Mouse (Mus musculus) midbrain, embryonic 11.5 days (tissue): Measurements from ENCODE around the gene Gata1. TPM values are rescaled to one million over a fixed set of nuclear protein-coding genes. Genes with fewer than 3 reads are reported as not detected.

Experiments
- ATAC-seq: fragments of 200-750 bp; cut with Nextera tagmentation; 2 replicates; pipeline ENCODE4 v1.8.0; 2017; ENCODE audit warnings: moderate TSS enrichment, moderate library complexity; ENCODE audit not compliant: low FRiP score
- DNase-seq: peaks from one replicate; pipeline ENCODE4 v3.0.0; 2015; ENCODE audit warnings: low spot score; ENCODE audit errors: missing footprints
- H3K27ac ChIP-seq: fragments of 300-500 bp; sonication (generic); 2 replicates; pipeline ENCODE4 v1.5.1; 2014; ENCODE audit warnings: low read depth, low read length
- H3K27me3 ChIP-seq: fragments of 300-500 bp; sonication (generic); 2 replicates; pipeline ENCODE4 v1.6.1; 2014; ENCODE audit warnings: mild to moderate bottlenecking, low read length, moderate library complexity, mixed read lengths; ENCODE audit not compliant: control insufficient read depth, insufficient read depth
- H3K36me3 ChIP-seq: fragments of 300-500 bp; sonication (generic); 2 replicates; pipeline ENCODE4 v1.6.1; 2014; ENCODE audit warnings: mild to moderate bottlenecking, low read length, moderate library complexity, mixed read lengths; ENCODE audit not compliant: control insufficient read depth, insufficient read depth
- H3K4me1 ChIP-seq: fragments of 300-500 bp; sonication (generic); 2 replicates; pipeline ENCODE4 v1.6.1; 2014; ENCODE audit warnings: low read length; ENCODE audit not compliant: control insufficient read depth, insufficient read depth
- H3K4me2 ChIP-seq: fragments of 300-500 bp; sonication (generic); 2 replicates; pipeline ENCODE4 v1.6.1; 2014; ENCODE audit warnings: mild to moderate bottlenecking, moderate library complexity
- H3K4me3 ChIP-seq: fragments of 300-500 bp; sonication (generic); 2 replicates; pipeline ENCODE4 v1.5.1; 2014; ENCODE audit warnings: low read depth, low read length
- H3K9ac ChIP-seq: fragments of 300-500 bp; sonication (generic); 2 replicates; pipeline ENCODE4 v1.6.1; 2014; ENCODE audit warnings: low read length
- H3K9me3 ChIP-seq: fragments of 300-500 bp; sonication (generic); 2 replicates; pipeline ENCODE4 v1.6.1; 2016; ENCODE audit warnings: low read length; ENCODE audit not compliant: control insufficient read depth
- WGBS: fragments of 180-500 bp; shearing (Covaris S2); extraction: QIAGEN DNeasy Blood & Tissue Kit; methylation state at CpG from one replicate; pipeline ENCODE4 v1.1.7; 2014; 5-methylcytosine and 5-hydroxymethylcytosine counted together
- polyA plus RNA-seq: library from polyadenylated mRNA; unstranded; fragments of >200 nt; fragmentation: Nextera tagmentation; extraction: Ambion mirVana; gene quantifications from 2 replicates; pipeline ENCODE4 v1.2.1, GENCODE M21; 2014

Gata1 gene
- polyA plus RNA-seq, 1 experiment from 2014 or later: 4.8 TPM

- no peaks in the 10 kb centered on the region for H3K36me3 ChIP-seq
- H3K27me3 ChIP-seq: no peaks in the 10 kb centered on the region
- no peak for DNase-seq
- no peak overlapping the region for H3K27ac ChIP-seq
- H3K4me1 ChIP-seq: no peaks in the 10 kb centered on the region
- no peak for ATAC-seq
- no peak overlapping the region for H3K4me2 ChIP-seq
- 83% methylated on average over 3 of the region's 3 CpGs for WGBS
- no peak overlapping the region for H3K9ac ChIP-seq
- no peaks in the 10 kb centered on the region for H3K9me3 ChIP-seq
- no peak overlapping the region for H3K4me3 ChIP-seq
Observed at GRCm38 (mm10) chrX:7968899-7969298, 9.0 kb downstream of the Gata1 start.

DNA sequence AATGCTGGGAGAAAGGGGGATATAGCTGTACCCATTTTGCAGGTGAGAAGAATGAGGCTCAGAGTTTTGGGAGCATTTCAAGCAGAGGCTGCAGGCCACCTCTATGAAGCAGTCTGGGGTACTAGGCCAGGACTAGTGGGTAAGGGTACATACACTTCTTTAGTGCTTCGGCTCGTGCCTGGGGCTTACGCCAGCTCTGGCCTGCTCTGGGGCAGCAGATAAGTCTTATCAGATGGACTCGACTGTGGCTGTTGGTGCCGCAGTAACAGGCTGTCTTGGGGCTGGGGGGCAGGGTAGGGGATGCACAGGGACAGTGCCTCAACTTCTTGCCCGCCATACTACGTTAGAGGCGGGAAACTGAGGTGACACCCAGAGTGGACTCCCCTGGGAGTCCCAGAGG lies 9.6 kb downstream of the Gata1 start:
- Histone ChIP-seq H3K4me3 (no peak overlapping the region), H3K27ac (no peak overlapping the region), H3K4me2 (no peak overlapping the region), H3K9ac (no peak overlapping the region), H3K27me3 (no peaks in the 10 kb centered on the region), H3K9me3 (no peaks in the 10 kb centered on the region), H3K36me3 (no peaks in the 10 kb centered on the region), H3K4me1 (no peaks in the 10 kb centered on the region)
- no peak for ATAC-seq
- WGBS: 89% methylated on average over 8 of the region's 8 CpGs
- no peak for DNase-seq

DNA sequence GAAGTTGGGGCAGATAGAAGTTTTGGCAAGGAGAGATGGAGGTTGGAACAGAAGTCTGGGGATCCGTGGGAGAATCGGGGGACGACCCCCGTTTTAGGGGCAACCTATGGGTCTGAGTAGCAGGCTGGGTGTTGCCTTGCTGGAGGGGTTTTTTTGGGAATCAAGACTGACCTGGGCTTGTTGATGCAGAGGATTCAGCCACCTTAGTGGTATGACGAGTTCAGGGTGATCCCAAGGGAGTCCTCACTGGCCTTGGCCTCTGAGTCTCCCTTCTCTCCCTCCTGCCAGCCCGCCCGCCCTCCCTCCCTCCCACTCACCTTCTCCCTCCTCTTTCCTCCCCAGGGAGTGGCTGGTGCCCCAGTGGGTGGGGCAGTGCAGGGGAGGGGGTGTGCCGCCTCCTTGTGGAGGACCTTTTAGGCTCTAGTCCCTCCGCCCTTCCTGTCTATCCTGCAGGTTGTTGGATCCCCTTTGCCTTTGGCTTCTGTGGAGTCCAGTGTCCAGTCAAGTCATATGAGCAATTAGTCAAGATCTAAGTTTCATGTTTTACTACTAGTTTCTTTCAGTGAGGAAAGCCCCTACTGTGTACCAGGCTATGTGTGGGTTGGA lies 10.2 kb downstream of the Gata1 start:
- H3K36me3 ChIP-seq: no peaks in the 10 kb centered on the region
- DNase-seq (no peak), ATAC-seq (no peak)
- WGBS: 89% methylated on average over 5 of the region's 9 CpGs
- no peak overlapping the region for H3K27ac ChIP-seq
- H3K4me1 ChIP-seq: no peaks in the 10 kb centered on the region
- no peak overlapping the region for H3K4me2 ChIP-seq
- H3K9me3 ChIP-seq: no peaks in the 10 kb centered on the region
- no peaks in the 10 kb centered on the region for H3K27me3 ChIP-seq
- no peak overlapping the region for H3K4me3 ChIP-seq
- no peak overlapping the region for H3K9ac ChIP-seq

GRCm38 (mm10) chrX:7966161-7966560 lies 11.7 kb downstream of the Gata1 start:
- Histone ChIP-seq H3K4me2 (no peak overlapping the region), H3K4me3 (no peak overlapping the region), H3K36me3 (no peaks in the 10 kb centered on the region), H3K27me3 (no peaks in the 10 kb centered on the region), H3K27ac (no peak overlapping the region), H3K4me1 (no peaks in the 10 kb centered on the region), H3K9me3 (no peaks in the 10 kb centered on the region), H3K9ac (no peak overlapping the region)
- WGBS: 77% methylated on average over 4 of the region's 4 CpGs
- ATAC-seq (no peak), DNase-seq (no peak)

- H3K4me3 ChIP-seq: no peak overlapping the region
- no peaks in the 10 kb centered on the region for H3K27me3 ChIP-seq
- H3K36me3 ChIP-seq: no peaks in the 10 kb centered on the region
- H3K4me1 ChIP-seq: no peaks in the 10 kb centered on the region
- no peak overlapping the region for H3K4me2 ChIP-seq
- no peaks in the 10 kb centered on the region for H3K9me3 ChIP-seq
- H3K27ac ChIP-seq: no peak overlapping the region
- no peak overlapping the region for H3K9ac ChIP-seq
- DNase-seq (no peak), ATAC-seq (no peak)
- 76% methylated on average over 7 of the region's 7 CpGs for WGBS
Observed at GRCm38 (mm10) chrX:7963829-7964626, 13.8 kb downstream of the Gata1 start.

GRCm38 (mm10) chrX:7958868-7959267 lies 19.0 kb downstream of the Gata1 start:
- Histone ChIP-seq H3K4me1 (no peaks in the 10 kb centered on the region), H3K4me3 (no peak overlapping the region), H3K27me3 (no peaks in the 10 kb centered on the region), H3K27ac (no peak overlapping the region), H3K36me3 (no peaks in the 10 kb centered on the region), H3K9ac (no peak overlapping the region), H3K4me2 (no peak overlapping the region), H3K9me3 (no peaks in the 10 kb centered on the region)
- 89% methylated on average over 9 of the region's 9 CpGs for WGBS
- DNase-seq: no peak
- ATAC-seq: no peak

DNA sequence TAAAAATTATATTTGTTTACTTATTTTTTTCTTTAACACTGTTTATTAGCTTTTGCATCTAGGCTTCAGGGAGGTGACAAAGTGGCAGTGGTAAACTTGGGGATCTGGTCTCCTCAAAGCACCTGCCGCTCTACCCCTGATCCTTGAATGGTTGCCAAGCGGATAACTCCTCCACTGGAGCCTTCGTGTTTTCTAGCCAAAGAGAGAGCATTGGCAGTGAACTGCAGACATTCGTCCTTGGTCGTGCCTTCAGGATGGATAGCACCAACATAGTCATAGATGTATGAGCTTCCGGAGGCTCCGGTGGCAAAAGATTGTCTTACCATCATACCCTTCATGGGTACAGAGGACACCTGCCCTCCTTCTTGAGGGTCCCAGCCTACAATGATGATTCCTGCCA lies 27.8 kb downstream of the Gata1 start:
- Histone ChIP-seq H3K27me3 (no peaks in the 10 kb centered on the region), H3K4me2 (no peak overlapping the region), H3K4me1 (no peaks in the 10 kb centered on the region; the same call in 1 of the 2 replicates), H3K4me3 (no peak overlapping the region), H3K27ac (no peak overlapping the region), H3K9ac (no peak overlapping the region), H3K9me3 (no peaks in the 10 kb centered on the region), H3K36me3 (no peaks in the 10 kb centered on the region)
- WGBS: 96% methylated on average over 7 of the region's 7 CpGs
- no peak for ATAC-seq
- no peak for DNase-seq

DNA sequence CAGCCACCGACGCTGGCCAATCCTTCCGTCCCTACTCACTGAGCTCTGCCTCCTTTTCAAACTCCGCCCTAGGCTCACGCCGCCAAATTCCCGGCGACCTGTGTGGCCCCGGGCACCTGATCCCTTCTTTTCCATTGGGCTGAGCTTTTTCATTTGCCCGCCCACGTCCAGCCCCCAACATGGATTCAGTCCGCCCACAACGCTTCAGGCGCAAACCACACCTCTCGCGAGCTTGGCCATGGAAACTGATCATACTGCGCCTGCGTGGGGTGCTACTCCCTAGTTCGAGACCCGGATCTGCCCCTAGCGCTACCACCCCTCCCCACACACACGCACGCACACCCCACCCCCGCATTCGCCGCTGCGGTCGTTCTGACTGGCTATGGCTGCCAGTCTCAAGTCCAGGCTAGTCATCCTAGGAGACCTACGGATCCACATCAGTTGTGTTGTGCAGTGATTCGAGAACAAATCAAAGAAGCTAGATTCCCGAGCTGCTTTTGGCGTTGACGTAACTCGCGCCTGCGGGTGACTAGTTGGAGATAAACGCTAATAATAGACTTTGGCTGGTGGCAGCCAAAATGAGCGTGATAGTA lies 29.9 kb downstream of the Gata1 start:
- peak; percentile 98 for DNase-seq
- Histone ChIP-seq H3K27me3 (no peaks in the 10 kb centered on the region), H3K9me3 (no peaks in the 10 kb centered on the region), H3K27ac (no peak overlapping the region; the same call in 1 of the 2 replicates), H3K4me1 (no peaks in the 10 kb centered on the region; the same call in 1 of the 2 replicates), H3K36me3 (no peaks in the 10 kb centered on the region), H3K9ac (peak overlapping the region; percentile 47; the same call in 1 of the 2 replicates), H3K4me3 (peak overlapping the region; percentile 25), H3K4me2 (peak overlapping the region; percentile 43)
- 10% methylated on average over 38 of the region's 38 CpGs for WGBS
- ATAC-seq: no peak
